Mouse (Mus musculus): Measurements from ENCODE around the gene Lmbr1l.

Lmbr1l gene

DNA sequence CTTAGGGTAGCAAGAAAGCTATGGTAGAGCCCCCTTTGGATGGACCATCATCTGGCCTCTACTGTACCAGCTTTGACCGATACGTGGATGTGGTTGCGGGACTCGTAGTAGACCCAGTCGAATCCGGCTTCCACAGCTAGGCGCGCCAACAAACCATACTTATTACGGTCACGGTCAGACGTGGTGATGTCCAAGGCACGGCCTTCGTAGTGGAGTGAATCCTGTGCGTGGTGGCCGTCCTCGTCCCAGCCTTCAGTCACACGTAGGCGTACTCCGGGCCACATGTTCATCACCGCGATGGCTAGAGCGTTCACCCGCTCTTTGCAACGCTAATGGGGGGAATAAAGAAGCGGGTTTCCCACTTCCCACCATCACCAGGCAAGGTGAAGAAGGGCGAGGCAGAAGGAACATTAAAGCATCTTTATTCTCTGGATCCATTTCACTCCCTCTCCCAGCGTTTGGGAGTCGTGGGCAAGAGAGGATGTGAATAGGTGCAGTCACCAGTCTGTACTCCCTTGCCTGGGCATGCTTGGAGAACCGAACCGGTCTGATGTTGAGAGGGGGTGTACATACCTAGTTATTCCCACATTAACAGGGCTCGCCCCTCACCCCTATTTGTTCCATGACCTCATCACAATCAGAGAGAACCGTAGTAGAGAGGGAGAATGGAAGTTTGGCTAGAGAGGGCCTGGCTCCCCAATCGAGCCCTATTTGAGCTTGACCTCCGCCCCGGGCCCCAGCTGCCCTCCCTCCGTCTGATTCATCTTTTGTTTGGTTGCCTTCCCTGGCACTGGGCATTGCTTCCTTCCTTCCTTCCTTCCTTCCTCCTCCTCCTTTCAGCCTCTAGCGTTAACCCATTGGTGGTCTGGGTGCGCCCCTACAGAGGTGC, 23.0 kb downstream of the Lmbr1l start:
- DNase-seq, result no peak

DNA sequence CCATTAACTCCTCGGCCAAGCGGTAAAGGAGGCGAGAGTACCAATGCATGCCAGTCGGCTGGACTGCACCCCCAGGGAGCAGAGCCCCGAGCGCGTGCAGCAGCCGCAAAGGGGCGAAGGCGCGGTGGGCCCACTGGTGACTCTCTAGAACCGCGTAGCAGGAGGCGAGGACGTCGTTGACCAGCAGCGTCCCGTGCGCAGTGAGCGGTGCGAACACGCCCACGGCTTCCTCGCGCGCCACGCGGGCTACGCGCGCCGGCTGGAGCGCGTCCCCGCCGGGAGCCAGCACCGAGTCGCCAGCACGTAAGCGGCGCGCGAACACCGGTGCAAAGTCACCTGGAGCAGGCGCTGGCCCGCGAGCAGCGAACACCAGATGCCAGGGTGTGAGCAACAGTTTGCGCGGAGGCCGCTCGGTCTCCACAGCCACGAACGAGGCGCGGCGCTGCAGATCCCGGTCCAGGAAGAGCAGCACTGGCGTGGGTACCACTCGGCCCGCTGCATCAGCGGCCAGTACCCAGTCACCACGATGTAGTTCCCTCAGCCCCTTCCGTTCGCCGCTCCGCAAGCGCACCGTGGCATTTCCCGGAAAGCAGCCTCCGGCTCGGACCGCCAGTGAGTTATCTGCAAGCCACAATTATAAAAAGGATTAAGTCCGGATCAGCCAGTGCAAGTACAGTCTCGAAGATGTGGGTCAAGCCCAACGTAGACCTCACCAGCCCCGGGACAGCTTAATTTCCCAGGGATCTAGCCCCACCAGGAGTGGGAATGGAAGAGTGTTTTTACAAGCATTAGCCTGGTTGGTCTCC, 23.9 kb downstream of the Lmbr1l start, which contains the start of gene Rhebl1:
Gene Rhebl1 (minus strand): TSS at position 601 of the 806 bp plus-strand sequence.
- DNase-seq, result peak; percentile 38

DNA sequence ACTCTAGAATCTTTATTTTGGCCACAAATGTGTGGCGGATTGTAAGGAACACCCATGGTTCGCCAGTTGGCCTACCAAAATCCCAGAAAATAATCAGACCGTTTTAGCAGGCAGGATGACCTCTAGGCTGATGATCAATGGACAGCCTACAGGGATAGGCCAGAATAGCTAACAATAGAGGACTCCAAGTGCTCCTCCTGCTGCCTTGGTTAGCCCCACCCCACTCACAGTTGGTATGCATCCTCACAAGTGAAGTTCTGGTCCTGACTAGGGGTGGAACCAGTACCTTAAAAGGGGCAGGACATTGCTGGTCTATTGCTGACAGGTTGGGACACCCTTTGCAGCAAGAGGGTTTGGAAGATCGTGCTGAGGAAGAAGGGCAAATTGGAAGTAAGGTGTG, 25.0 kb downstream of the Lmbr1l start:
- DNase-seq, result no peak

DNA sequence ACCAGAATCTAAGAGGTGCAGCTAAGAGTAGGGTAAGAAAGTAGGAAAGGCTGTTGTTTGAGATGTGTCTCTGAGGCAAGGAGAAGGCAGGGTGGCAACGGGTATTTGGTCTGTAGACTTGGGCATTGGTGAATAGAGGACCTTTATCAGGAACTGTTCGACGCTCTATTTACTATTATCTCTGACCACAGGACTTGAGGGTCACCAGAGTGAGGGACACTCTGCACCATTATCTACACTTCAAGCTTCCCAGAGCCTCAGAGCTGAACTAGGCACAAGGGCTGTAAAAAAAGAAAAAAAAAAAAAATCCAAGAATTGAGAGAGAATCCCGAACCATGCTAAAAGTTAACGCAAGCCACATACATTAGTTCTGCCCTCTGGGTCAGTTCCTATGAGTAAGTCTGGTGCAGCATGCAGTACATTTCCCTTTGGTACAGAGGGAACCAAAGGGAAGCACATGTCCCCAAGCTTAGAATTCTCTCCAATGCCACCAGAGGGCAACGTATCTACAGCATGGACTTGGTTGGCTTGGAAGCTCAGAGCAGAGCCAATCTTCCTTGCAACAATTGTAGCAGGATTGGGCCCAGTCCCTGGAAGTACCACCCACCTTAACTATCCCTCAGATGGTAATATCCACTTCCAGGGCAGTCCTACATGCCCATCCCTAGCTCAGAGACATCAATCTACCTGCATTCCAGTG, 26.0 kb downstream of the Lmbr1l start:
- DNase-seq, result peak; percentile 74

DNA sequence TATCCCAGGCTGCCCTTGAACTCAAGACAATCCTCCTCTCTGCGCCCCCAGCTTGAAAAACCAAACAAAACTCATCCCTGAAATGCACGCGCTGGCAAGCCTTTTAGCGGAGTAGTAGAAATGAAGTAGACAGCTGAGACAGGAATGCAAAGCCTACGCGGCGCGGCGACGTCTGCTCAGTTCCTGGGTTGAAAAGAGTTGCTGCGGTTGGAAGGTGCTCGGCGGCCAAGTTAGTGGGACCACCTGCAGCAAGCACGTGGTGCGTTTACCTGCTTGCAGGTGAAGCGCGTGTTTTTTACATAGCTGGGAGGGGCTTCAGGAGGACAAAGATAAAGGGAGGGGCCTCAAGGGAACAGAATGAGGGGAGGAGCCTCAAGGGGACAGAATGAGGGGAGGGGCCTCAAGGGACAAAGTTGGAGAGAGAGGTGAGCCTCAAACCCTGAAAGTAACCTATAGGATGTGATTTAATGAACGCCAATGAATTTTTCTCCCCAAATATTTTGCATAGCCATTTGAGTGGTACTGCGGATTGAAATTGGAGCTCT, 26.8 kb downstream of the Lmbr1l start:
- no peak for DNase-seq

DNA sequence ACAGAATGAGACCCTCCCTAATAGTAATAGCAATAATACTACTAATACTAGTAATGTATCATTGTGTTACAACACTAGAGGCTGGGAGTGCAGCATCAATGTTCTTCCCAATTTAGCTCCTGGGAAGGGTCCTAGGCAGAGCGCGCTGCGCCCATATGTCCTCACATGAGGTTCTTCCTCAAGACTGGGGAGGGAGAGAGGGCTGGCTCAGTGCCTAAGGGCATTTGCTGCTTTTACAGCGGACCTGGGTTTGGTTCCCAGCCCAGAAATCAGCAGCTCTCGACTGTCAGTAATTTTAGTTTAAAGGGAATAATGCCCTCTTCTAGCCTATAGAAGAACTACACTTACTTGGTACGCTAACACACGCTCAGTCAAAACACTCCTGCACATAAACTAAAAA, 30.5 kb downstream of the Lmbr1l start:
- no peak for DNase-seq

DNA sequence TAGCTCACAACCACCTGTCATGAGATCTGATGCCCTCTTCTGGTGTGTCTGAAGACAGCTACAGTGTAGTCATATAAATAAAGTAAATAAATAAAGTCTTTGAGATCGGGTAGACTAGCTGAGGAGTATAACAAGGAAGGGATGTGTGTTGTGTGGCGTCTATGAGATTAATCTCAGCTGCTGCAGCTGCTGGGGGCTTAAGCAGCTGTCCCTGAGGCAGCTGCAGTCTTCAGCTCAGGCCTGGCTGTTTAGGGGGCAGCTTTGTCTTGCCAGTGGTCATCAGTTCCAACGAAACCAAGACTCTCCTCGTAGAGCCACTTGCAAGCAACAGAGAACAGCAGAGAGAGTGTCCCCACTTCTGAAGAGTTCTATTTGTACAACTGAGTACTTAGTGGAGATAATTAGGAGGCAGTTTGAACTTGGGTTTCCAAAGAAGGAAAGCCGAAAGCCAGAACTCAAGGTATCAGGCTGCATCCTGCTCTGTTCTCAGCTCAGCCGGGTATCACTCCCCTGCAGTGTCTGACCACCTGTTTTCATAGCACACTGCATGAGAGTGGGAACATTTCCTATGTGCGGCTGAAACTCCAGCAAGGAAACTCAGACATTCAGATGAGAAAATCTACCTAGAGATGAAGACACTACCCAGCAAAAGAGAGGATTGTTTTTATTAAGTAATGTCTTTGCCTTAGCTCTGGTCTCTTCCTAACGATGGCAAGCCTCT, 31.2 kb downstream of the Lmbr1l start:
- DNase-seq, result no peak

DNA sequence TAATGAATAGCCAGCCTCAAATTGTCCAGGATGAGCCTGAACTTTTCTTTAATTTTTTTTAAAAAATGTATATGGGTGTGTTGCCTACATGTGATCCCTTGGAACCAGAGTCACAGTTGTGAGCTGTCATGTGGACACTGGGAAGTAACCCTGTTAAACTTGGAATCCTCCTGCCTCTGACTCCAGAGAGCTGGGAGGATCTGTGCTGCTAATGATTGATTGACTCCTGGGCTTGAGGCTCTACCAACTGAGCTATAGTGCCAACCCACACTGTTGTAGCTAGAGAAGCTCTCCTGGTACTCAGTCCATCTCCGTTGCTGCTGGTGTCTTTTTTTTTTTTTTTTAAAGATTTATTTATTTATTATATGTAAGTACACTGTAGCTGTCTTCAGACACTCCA, 33.9 kb downstream of the Lmbr1l start:
- DNase-seq, result no peak

DNA sequence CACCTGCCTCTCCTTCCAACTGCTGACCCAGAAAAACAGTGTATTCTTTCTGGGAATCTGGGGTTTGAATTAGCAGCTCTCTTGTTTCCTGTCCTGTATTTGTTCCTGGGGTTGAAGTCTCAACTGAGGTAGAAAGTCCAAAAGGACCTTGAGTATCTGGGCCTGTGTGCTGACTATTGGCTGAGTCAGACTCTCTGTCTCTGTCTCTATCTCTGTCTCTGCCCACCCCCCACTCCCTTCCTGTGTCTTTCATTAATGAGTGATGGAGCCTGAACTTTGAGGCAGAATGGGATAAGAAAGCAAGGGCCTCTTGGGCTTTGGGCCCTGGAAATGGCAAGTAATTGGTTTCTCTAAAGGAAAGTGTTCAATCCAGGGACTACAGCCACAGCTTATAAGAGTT, 34.4 kb downstream of the Lmbr1l start:
- DNase-seq, result no peak

DNA sequence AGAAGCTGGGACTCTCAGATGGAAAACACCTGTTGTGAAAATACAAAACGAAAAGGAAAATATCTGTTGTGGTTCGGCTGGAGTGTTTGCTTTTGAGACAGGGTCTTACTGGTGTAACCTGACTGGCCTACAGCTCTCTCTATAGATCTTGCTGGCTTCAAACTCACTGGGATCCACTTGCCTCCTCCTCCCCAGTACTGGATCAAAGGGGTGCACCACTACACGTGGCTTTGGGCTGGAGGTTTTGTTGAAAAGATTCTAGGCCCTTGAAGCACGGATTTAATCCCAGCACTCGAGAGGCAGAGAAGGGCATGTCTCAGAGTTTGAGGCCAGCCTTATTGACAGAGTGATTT, 36.4 kb downstream of the Lmbr1l start:
- no peak for DNase-seq

DNA sequence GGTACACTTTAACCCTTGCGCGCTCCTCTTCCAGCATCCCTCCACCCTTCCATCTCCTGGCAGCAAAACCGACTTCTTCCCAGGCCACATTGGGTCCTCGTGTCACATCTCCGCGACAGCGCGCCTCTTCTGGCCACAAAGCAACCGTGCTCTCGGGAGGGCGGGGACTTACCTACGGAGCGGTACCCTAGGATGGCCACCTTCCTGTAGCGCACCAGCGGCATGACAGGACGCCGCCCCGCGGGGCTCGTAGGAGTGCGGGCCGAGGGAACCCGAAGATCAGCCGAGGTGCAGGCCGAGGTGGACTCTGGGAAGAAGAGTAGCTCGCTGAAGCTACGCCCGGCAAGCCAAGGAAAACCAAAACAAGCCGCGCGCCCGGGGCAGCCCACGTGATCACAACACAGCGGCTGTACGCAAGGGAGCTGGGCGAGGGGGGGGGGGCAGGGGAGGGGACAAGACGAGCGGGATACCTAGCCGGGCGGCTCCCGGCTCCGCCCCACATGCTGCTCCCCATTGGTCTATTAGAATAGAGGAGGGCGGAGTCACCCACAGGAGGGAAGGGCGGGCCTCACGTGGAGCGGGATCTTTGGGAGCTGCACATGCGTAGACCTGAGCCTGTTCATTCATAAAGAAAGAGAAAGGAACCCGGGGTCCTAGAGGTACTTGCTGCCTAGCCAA, 36.9 kb downstream of the Lmbr1l start:
- peak; percentile 88 for DNase-seq

DNA sequence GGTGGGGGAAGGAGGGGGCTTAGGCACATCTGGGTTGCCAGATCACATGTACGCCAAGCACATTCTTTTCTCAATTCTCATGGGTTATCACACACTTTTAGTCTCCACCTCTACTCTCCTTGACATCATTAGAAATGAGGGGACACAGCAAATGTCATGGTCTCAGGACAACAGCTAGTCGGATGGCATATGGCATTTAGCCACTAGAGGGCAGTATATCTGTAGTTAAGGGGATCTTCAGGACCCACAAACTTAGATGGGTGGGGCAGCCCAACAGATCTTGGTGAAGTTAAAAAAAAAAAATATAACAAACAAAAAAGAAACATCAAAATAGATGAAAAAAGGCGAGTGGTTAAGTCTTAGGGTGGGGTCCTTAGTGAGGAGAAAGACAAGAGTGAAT, 40.7 kb downstream of the Lmbr1l start:
- DNase-seq, result peak; percentile 85

DNA sequence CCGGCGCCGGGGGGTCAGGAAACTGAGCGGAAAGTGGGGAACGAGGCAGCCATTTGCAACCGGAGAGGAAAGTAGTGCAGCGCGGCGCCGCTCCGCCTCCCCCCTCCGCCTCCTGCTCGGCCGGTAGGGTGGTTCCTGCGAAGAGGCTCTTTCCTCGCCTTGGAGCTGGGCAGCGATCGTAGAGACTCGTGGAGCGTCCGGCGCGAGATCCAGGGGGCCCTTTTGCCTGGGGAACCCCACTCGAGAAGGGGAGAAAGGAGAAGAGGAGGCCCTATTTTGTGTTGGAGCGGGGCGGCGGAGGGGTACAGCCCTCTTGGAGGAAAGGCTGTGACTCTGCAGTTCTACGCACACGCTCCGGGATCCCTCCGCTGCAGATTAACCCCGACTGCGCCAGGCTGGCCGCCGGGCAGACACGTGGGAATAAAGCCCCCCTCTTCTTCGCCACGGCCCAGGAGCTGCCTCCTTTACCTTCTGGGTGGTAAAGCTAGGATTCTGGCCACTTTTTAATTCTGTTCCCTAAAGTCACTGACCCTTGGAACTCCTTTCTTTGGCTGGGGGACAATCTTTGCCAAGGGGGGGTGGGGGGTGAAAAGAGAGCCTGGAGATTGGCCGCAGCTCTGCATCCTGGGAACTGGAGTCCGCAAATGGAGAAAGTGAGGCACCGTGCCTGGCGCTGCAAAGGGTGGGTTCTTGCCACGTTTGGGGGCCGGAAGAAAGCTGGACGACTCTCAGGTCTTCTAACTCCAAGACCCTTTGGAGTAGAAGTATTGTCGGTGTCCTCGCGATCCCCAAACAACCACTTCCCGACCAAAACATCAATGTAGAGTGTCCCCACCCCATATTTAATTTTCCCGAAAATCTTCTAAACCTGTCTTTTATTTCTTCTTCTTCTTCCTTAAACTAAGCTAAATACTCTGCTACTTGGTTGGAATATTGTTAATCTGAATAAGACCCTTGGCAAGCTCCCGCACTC, 45.8 kb downstream of the Lmbr1l start:
- peak; percentile 93 for DNase-seq

DNA sequence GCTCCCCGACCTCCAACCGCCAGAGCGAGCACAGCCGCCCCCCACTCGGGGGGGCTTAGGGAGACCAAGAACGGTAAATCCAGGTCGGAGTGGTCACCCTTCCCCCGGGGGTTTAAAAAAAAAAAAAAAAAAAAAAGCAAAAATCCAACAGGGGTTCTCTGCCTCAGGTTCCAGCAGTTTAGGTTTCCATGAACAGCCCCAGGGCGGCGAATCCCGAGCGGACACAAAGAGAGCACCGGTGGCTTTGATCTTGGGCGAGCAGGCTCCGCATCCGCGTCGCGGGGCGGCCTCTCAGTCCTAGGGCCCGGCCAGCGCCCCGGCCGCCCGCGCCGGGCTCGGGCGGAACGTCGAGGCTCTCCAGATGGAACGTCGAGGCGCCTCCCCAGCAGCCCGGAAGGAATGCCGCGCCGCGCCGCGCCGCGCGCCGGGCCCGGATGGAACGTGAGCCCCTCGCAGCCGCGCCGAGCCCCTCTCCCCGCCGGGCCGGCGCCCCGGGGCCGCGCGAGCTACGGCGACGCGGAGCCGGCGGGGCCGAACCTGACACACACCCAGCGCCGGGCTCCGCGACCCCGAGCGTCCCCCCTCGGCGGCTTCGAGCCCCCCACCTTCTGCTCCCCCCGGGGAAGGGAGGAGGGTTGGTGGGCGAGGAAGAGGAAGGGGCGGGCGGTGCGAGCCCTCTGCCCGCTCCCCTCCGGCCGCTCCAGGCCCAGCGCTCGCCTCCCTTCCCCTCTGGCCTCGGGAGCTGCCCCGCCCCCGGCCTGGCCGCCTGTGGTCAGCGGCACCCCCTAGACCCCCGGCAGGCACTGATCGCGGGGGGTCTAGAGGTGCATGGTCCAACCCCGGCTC, 46.7 kb downstream of the Lmbr1l start, which contains the start of gene Kmt2d:
Gene Kmt2d (minus strand): TSS at position 135 of the 846 bp plus-strand sequence.
- peak; percentile 57 for DNase-seq

DNA sequence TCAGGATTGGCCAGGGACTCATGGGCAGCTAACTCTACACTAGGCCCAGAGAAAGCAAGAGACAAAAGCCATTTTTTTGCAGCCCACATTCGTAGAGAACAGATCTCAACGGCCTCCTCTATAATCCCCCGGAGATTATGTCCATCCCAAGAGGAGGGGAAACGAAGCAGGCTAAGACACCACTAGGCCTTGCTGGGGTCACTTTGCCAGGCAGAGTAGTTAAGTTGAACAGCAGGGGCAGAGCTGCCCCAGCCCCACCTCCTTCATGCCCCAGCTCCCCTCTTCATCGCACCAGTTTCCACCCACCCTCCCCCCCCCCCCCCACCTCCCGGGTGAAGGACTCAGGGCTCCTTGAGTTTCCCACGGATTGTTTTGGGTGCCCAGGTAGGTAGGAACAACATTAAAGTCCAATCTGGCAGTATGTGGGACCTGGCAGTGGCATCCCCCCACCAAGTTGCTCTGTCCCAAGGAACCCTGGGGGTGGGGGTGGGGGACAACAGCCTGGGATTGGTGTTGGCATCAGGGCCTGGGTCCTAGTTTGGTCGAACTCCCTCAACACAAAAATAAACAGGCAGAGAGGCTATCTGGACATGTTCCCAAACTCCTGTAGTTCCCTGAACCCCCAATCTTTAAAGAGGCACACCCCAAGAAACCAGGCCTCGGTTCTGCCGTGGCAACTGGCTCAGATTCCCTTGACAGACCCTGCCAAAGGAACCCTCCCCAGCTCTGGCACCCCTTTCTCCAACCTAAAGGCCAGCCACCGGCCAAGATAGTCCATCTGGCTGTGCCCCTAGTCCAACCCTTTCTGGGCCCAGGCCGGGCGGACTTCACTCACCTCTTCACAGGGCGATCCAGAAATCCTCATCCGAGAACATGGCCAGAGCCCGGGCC, 47.6 kb downstream of the Lmbr1l start:
- DNase-seq, result peak; percentile 42

DNA sequence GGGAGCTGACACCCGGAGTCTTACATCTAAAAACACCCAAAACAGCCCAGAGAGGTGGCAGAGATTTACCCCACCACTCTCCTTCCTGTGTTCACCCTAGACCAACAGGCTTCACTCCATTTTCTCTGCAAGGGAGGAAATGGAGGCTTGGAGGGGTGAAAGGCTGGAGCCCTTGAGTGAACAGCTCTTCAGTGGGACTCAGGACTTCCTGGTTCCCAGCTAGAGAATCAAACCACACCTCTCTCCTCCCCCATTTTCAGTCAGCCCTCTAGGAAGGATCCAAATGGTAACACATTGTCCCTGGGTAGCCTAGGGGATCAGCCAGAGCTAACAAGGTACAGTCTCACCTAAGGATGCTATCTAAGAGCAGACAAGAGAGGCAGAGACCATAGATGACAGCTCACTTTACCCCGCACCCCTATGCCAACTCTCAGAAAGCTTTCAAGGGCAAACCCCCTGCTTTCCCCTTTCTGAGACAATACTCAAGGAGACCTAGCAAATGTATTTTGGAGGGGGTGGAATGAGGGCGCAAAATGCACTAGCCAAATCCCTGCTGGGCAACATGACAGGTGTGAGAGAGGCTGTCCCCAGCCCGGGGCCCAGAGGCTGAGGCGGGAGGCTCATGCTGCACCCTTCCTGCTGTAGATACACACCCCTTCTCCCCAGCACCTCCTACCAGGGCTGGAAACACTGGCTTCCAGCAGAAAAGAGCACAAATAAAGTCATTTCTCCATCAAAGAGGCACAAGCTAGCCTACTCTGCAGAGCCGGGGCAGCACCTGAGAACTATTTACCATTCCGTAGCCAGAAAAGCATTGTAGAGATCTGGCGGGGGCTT, 48.5 kb downstream of the Lmbr1l start:
- peak; percentile 28 for DNase-seq

DNA sequence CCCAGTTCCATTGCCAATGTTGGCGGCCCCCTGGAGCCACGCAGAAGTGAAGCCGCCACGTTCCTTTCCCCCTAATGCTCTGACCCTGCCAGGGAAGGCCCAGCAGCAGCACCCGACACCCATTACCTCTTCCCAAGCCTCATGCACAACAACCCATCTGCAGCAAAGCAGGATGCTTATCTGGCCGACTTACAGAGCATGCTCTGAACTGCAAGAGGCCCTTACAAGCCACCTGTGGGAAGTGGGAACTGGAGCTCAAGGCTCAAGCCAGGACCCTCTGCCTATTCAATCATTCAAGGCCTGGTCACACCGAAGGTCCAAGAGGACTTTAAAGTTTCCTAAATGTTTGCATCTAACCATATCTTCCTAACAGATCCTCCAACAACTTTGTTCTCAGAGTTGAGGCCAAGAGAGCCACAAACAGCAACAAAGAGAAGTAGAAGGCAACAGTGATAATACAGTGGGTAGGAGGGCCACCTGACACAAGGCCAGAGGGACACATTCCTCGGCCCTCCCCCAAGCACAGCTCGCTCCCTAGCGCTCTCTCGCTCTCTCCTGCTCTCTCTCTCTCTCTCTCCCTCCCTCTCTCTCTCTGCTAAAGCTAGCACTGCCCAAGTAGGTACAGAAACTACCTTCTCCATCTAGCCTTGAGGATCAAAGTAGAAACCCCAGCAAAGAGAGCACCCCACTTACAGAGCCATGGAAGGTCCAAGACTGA, 49.5 kb downstream of the Lmbr1l start:
- DNase-seq, result no peak
